Mouse (Mus musculus): Measurements from ENCODE around the gene Tpst1. TPM values are rescaled to one million over a fixed set of nuclear protein-coding genes. Genes with fewer than 3 reads are reported as not detected.

The Tpst1 gene
- polyA plus RNA-seq, 1 experiment from 2014 or later, result 76.4 TPM

DNA sequence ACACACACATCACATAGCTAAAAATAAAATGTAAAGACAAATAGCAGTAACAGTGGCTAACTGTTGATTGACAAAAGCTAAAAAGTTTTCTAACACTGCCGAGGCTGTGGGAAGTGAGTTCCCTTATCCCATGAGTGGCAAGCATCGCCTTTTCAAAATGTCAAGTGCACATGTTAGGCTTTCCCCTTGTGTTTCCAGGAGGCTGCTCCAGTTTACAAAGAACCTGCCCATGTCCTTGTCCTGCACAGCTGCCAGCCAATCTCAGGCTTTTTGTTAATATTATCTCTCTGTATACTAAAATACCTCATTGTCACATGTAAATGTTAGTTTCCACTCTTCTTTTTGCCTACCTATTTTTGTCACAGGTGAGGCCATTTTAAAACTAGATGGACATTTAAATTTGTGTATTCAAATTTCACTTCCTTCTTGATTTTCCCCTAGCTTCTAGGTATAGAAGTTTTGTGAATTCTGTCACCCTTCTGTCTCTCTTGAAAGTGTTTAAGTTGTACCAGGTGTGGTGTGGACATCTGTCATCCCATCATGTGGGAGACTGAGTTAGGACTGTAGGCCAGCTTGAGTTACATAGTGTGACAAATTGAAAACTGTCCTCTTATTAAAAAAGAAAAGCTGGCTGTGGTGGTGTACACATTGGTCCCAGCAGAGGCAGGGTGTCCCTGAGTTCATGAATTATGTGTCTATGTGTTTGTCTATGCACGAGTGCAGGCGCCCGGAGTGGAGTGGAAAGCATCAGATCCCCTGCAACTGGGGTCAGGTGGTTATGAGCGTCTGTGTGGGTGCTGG is 108.8 kb downstream of the Tpst1 start:
- Histone ChIP-seq H3K9ac (ENCODE audit: low read length) (no peak overlapping the region), H3K36me3 (ENCODE audit: control insufficient read depth, insufficient read depth, low read length) (no peaks in the 10 kb centered on the region), H3K27ac (ENCODE audit: low read length) (peak overlapping the region; percentile 38), H3K9me3 (replicated peaks; ENCODE audit: control insufficient read depth, low read length) (no peaks in the 10 kb centered on the region), H3K4me1 (ENCODE audit: control insufficient read depth, insufficient read depth, low read length) (peaks cover 44% of the 10 kb centered on the region), H3K27me3 (ENCODE audit: control insufficient read depth, insufficient read depth, low read length) (no peaks in the 10 kb centered on the region), H3K4me2 (ENCODE audit: low read depth, low read length) (no peak overlapping the region), H3K4me3 (replicated peaks; ENCODE audit: low read length) (no peak overlapping the region)
- 57% methylated on average over 6 of the region's 6 CpGs for WGBS
- ATAC-seq (ENCODE audit: insufficient read depth, low FRiP score), result 0 out of 2 replicates have a peak, but pooled peaks have one; percentile 38

DNA sequence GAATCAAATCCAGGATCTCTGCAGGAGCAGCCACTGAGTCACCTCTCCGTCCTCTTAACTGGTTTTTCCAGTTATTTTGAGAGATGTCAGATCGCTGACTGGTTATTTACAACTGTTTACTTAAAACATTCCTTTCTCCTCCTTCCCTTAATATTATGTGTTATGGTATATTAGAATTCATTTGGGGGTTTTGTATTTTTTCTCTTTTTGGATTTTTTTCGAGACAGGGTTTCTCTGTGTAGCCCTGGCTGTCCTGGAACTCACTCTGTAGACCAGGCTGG is 109.4 kb downstream of the Tpst1 start:
- Histone ChIP-seq H3K9ac (ENCODE audit: low read length) (no peak overlapping the region), H3K27me3 (ENCODE audit: control insufficient read depth, insufficient read depth, low read length) (no peaks in the 10 kb centered on the region), H3K4me3 (replicated peaks; ENCODE audit: low read length) (no peak overlapping the region), H3K36me3 (ENCODE audit: control insufficient read depth, insufficient read depth, low read length) (no peaks in the 10 kb centered on the region; the same call in 1 of the 2 replicates), H3K4me2 (ENCODE audit: low read depth, low read length) (no peak overlapping the region), H3K4me1 (ENCODE audit: control insufficient read depth, insufficient read depth, low read length) (peaks cover 44% of the 10 kb centered on the region), H3K27ac (ENCODE audit: low read length) (peak overlapping the region; percentile 38), H3K9me3 (replicated peaks; ENCODE audit: control insufficient read depth, low read length) (no peaks in the 10 kb centered on the region)
- 40% methylated on average over 3 of the region's 3 CpGs for WGBS
- ATAC-seq (ENCODE audit: insufficient read depth, low FRiP score), result no peak; the same call in 1 of the 2 replicates

GRCm38 (mm10) chr5:130184193-130184856 is 111.2 kb downstream of the Tpst1 start:
- H3K9me3 ChIP-seq (replicated peaks; ENCODE audit: control insufficient read depth, low read length), result no peaks in the 10 kb centered on the region
- H3K4me1 ChIP-seq (ENCODE audit: control insufficient read depth, insufficient read depth, low read length), result peaks cover 39% of the 10 kb centered on the region
- no peaks in the 10 kb centered on the region for H3K27me3 ChIP-seq (ENCODE audit: control insufficient read depth, insufficient read depth, low read length)
- no peak overlapping the region for H3K9ac ChIP-seq (ENCODE audit: low read length)
- H3K36me3 ChIP-seq (ENCODE audit: control insufficient read depth, insufficient read depth, low read length), result no peaks in the 10 kb centered on the region; the same call in 1 of the 2 replicates
- H3K4me2 ChIP-seq (ENCODE audit: low read depth, low read length), result no peak overlapping the region
- WGBS, result 80% methylated on average over 9 of the region's 9 CpGs
- H3K4me3 ChIP-seq (replicated peaks; ENCODE audit: low read length), result no peak overlapping the region
- peak; percentile 63; the same call in 1 of the 2 replicates for ATAC-seq (ENCODE audit: insufficient read depth, low FRiP score)
- peak overlapping the region; percentile 34; the same call in 1 of the 2 replicates for H3K27ac ChIP-seq (ENCODE audit: low read length)

GRCm38 (mm10) chr5:130185312-130185711 is 112.2 kb downstream of the Tpst1 start:
- WGBS, result 64% methylated on average over 6 of the region's 6 CpGs
- ATAC-seq (ENCODE audit: insufficient read depth, low FRiP score), result no peak
- Histone ChIP-seq H3K36me3 (ENCODE audit: control insufficient read depth, insufficient read depth, low read length) (no peaks in the 10 kb centered on the region; the same call in 1 of the 2 replicates), H3K27ac (ENCODE audit: low read length) (peak overlapping the region; percentile 2; the same call in 1 of the 2 replicates), H3K9ac (ENCODE audit: low read length) (no peak overlapping the region), H3K27me3 (ENCODE audit: control insufficient read depth, insufficient read depth, low read length) (no peaks in the 10 kb centered on the region), H3K4me2 (ENCODE audit: low read depth, low read length) (no peak overlapping the region), H3K4me1 (ENCODE audit: control insufficient read depth, insufficient read depth, low read length) (peaks cover 32% of the 10 kb centered on the region), H3K4me3 (replicated peaks; ENCODE audit: low read length) (no peak overlapping the region), H3K9me3 (replicated peaks; ENCODE audit: control insufficient read depth, low read length) (no peaks in the 10 kb centered on the region)

Other genes with a start within 250 kb of the Tpst1 start
- 43.4 and 47.0 TPM in 2 replicates for gene Sumf2, start 226.3 kb upstream of the Tpst1 start, polyA plus RNA-seq (2015; fragmentation: Nextera tagmentation; extraction: Ambion mirVana)
- 800 and 813 TPM in 2 replicates for gene Chchd2, start 185.9 kb upstream of the Tpst1 start, polyA plus RNA-seq (2015; fragmentation: Nextera tagmentation; extraction: Ambion mirVana)
- gene Zbed5, start 177.6 kb upstream of the Tpst1 start, polyA plus RNA-seq (2015; fragmentation: Nextera tagmentation; extraction: Ambion mirVana), result 2.4 and 3.7 TPM in 2 replicates
- gene Phkg1, start 174.8 kb upstream of the Tpst1 start, polyA plus RNA-seq (2015; fragmentation: Nextera tagmentation; extraction: Ambion mirVana), result 0.11 and 0.41 TPM in 2 replicates
- 2.7 and 2.9 TPM in 2 replicates for gene Nupr1l, start 164.8 kb upstream of the Tpst1 start, polyA plus RNA-seq (2015; fragmentation: Nextera tagmentation; extraction: Ambion mirVana)
- gene Vkorc1l1, start 131.4 kb upstream of the Tpst1 start, polyA plus RNA-seq (2015; fragmentation: Nextera tagmentation; extraction: Ambion mirVana), result 19.2 TPM in 2 replicates
- gene Gusb, start 70.3 kb upstream of the Tpst1 start, polyA plus RNA-seq (2015; fragmentation: Nextera tagmentation; extraction: Ambion mirVana), result 66.0 and 71.7 TPM in 2 replicates
- 46.5 and 47.8 TPM in 2 replicates for gene Asl, start 44.1 kb upstream of the Tpst1 start, polyA plus RNA-seq (2015; fragmentation: Nextera tagmentation; extraction: Ambion mirVana)
- gene Crcp, start 44.0 kb upstream of the Tpst1 start, polyA plus RNA-seq (2015; fragmentation: Nextera tagmentation; extraction: Ambion mirVana), result 32.1 and 33.1 TPM in 2 replicates
- gene Kctd7, start 71.5 kb downstream of the Tpst1 start, polyA plus RNA-seq (2015; fragmentation: Nextera tagmentation; extraction: Ambion mirVana), result 5.5 and 5.7 TPM in 2 replicates
- 34.5 and 38.8 TPM in 2 replicates for gene Rabgef1, start 98.5 kb downstream of the Tpst1 start, polyA plus RNA-seq (2015; fragmentation: Nextera tagmentation; extraction: Ambion mirVana)
- gene Tmem248, start 143.8 kb downstream of the Tpst1 start, polyA plus RNA-seq (2015; fragmentation: Nextera tagmentation; extraction: Ambion mirVana), result 31.8 and 36.6 TPM in 2 replicates
- 69.6 and 70.3 TPM in 2 replicates for gene Sbds, start 182.2 kb downstream of the Tpst1 start, polyA plus RNA-seq (2015; fragmentation: Nextera tagmentation; extraction: Ambion mirVana)
- gene Tyw1, start 182.3 kb downstream of the Tpst1 start, polyA plus RNA-seq (2015; fragmentation: Nextera tagmentation; extraction: Ambion mirVana), result 21.6 and 25.2 TPM in 2 replicates

All from stomach, embryonic 16.5 days (tissue).